Mouse (Mus musculus) midbrain, postnatal 0 days (tissue): ENCODE measurements around the gene Gli2. TPM values are rescaled to one million over a fixed set of nuclear protein-coding genes. Genes with fewer than 3 reads are reported as not detected.

Experiments
- ATAC-seq: fragments of 200-750 bp; cut with Nextera tagmentation; 2 replicates; pipeline ENCODE4 v1.8.0; 2017; ENCODE audit warnings: moderate number of reproducible peaks, mild to moderate bottlenecking, moderate TSS enrichment, moderate library complexity; ENCODE audit not compliant: low FRiP score
- DNase-seq: peaks from one replicate; pipeline ENCODE4 v3.0.0-alpha.2; 2015; ENCODE audit warnings: low spot score
- H3K27ac ChIP-seq: fragments of 300-500 bp; sonication (generic); 2 replicates; pipeline ENCODE4 v1.5.1; 2014; ENCODE audit warnings: low read depth, mild to moderate bottlenecking, low read length, mixed read lengths
- H3K27me3 ChIP-seq: fragments of 300-500 bp; sonication (generic); 2 replicates; pipeline ENCODE4 v1.6.1; 2014; ENCODE audit warnings: low read length, control low read depth, mixed read lengths; ENCODE audit not compliant: insufficient read depth
- H3K36me3 ChIP-seq: fragments of 300-500 bp; sonication (generic); 2 replicates; pipeline ENCODE4 v1.6.1; 2014; ENCODE audit warnings: low read length, control low read depth, mixed read lengths; ENCODE audit not compliant: insufficient read depth
- H3K4me1 ChIP-seq: fragments of 300-500 bp; sonication (generic); 2 replicates; pipeline ENCODE4 v1.6.1; 2014; ENCODE audit warnings: mild to moderate bottlenecking, control low read depth, antibody characterized with exemption, low read length, mixed read lengths; ENCODE audit not compliant: insufficient read depth
- H3K4me2 ChIP-seq: fragments of 300-500 bp; sonication (generic); 2 replicates; pipeline ENCODE4 v1.6.1; 2014; ENCODE audit warnings: low read depth, mild to moderate bottlenecking, low read length, mixed read lengths; ENCODE audit not compliant: poor library complexity, severe bottlenecking
- H3K4me3 ChIP-seq: fragments of 300-500 bp; sonication (generic); 2 replicates; pipeline ENCODE4 v1.5.1; 2014; ENCODE audit warnings: low read depth, mild to moderate bottlenecking, low read length, moderate library complexity
- H3K9ac ChIP-seq: fragments of 300-500 bp; sonication (generic); replicated peaks from 2 replicates; pipeline ENCODE4 v1.6.1; 2014; ENCODE audit warnings: mild to moderate bottlenecking, low read length, moderate library complexity, mixed read lengths; ENCODE audit not compliant: poor library complexity, severe bottlenecking
- H3K9me3 ChIP-seq: fragments of 300-500 bp; sonication (generic); 2 replicates; pipeline ENCODE4 v1.6.1; 2016; ENCODE audit warnings: low read length, control low read depth
- CTCF ChIP-seq: IDR thresholded peaks from 2 replicates; pipeline ENCODE4 v1.5.1; 2016; ENCODE audit warnings: antibody characterized with exemption, mild to moderate bottlenecking
- WGBS: fragments of 180-500 bp; shearing (Covaris S2); extraction: QIAGEN DNeasy Blood & Tissue Kit; methylation state at CpG from one replicate; pipeline ENCODE4 v1.1.7; 2014; 5-methylcytosine and 5-hydroxymethylcytosine counted together
- polyA plus RNA-seq: library from polyadenylated mRNA; unstranded; fragments of >200 nt; fragmentation: Nextera tagmentation; extraction: Ambion mirVana; gene quantifications from 2 replicates; pipeline ENCODE4 v1.2.1, GENCODE M21; 2015
- total RNA-seq: library from RNA; depleted of rRNA; stranded (reverse); fragments of >200 nt; gene quantifications from 2 replicates; pipeline ENCODE4 v1.2.3, GENCODE M21; 2014

Gene Gli2
- total and polyA plus RNA-seq, 2 experiments from 2014 or later: 0.84 to 4.7 TPM

GRCm38 (mm10) chr1:118994482-118995105, 58.8 kb downstream of the Gli2 start:
- Histone ChIP-seq H3K27me3 (no peaks in the 10 kb centered on the region), H3K9me3 (no peaks in the 10 kb centered on the region), H3K4me1 (no peaks in the 10 kb centered on the region), H3K4me3 (no peak overlapping the region), H3K4me2 (no peak overlapping the region), H3K36me3 (no peaks in the 10 kb centered on the region), H3K9ac (no peak overlapping the region), H3K27ac (no peak overlapping the region)
- no peak for ATAC-seq
- 93% methylated on average over 8 of the region's 8 CpGs for WGBS
- TF ChIP-seq CTCF: no peak
- no peak for DNase-seq

- Histone ChIP-seq H3K9me3 (no peaks in the 10 kb centered on the region), H3K9ac (no peak overlapping the region), H3K4me2 (no peak overlapping the region), H3K4me3 (no peak overlapping the region), H3K36me3 (no peaks in the 10 kb centered on the region), H3K4me1 (no peaks in the 10 kb centered on the region), H3K27me3 (no peaks in the 10 kb centered on the region), H3K27ac (no peak overlapping the region)
- no peak for TF ChIP-seq CTCF
- no peak for ATAC-seq
- no peak for DNase-seq
- WGBS: 89% methylated on average over 5 of the region's 5 CpGs
Measured at GRCm38 (mm10) chr1:118993775-118994174, 59.6 kb downstream of the Gli2 start.

- Histone ChIP-seq H3K9me3 (no peaks in the 10 kb centered on the region), H3K27me3 (no peaks in the 10 kb centered on the region), H3K36me3 (no peaks in the 10 kb centered on the region), H3K4me2 (no peak overlapping the region), H3K9ac (no peak overlapping the region), H3K27ac (no peak overlapping the region), H3K4me1 (no peaks in the 10 kb centered on the region), H3K4me3 (no peak overlapping the region)
- DNase-seq (no peak), ATAC-seq (no peak)
- TF ChIP-seq CTCF: no peak
- WGBS: 93% methylated on average over 6 of the region's 6 CpGs
Measured at GRCm38 (mm10) chr1:118988331-118988730, 65.1 kb downstream of the Gli2 start.

- H3K4me2 ChIP-seq: no peak overlapping the region
- 90% methylated on average over 11 of the region's 11 CpGs for WGBS
- H3K36me3 ChIP-seq: no peaks in the 10 kb centered on the region
- DNase-seq (no peak), ATAC-seq (no peak)
- TF ChIP-seq CTCF: no peak
- no peaks in the 10 kb centered on the region for H3K9me3 ChIP-seq
- no peak overlapping the region for H3K9ac ChIP-seq
- H3K4me3 ChIP-seq: no peak overlapping the region
- no peaks in the 10 kb centered on the region for H3K27me3 ChIP-seq
- H3K4me1 ChIP-seq: 0 out of 2 replicates have a peak, but pooled peaks cover 2% of the 10 kb centered on the region
- no peak overlapping the region for H3K27ac ChIP-seq
Measured at GRCm38 (mm10) chr1:118987538-118987937, 65.9 kb downstream of the Gli2 start.

- Histone ChIP-seq H3K27ac (no peak overlapping the region), H3K36me3 (no peaks in the 10 kb centered on the region), H3K4me3 (no peak overlapping the region), H3K4me2 (no peak overlapping the region), H3K9ac (no peak overlapping the region), H3K27me3 (no peaks in the 10 kb centered on the region), H3K9me3 (no peaks in the 10 kb centered on the region), H3K4me1 (0 out of 2 replicates have a peak, but pooled peaks cover 2% of the 10 kb centered on the region)
- ATAC-seq (no peak), DNase-seq (no peak)
- 44% methylated on average over 2 of the region's 2 CpGs for WGBS
- TF ChIP-seq CTCF: no peak
Measured at GRCm38 (mm10) chr1:118983389-118983788, 70.0 kb downstream of the Gli2 start.

- Histone ChIP-seq H3K4me2 (no peak overlapping the region), H3K9ac (no peak overlapping the region), H3K27ac (peak overlapping the region; percentile 34; the same call in 1 of the 2 replicates), H3K4me3 (no peak overlapping the region), H3K9me3 (no peaks in the 10 kb centered on the region), H3K36me3 (no peaks in the 10 kb centered on the region), H3K4me1 (0 out of 2 replicates have a peak, but pooled peaks cover 2% of the 10 kb centered on the region), H3K27me3 (no peaks in the 10 kb centered on the region)
- DNase-seq: no peak
- peak; percentile 27 for ATAC-seq
- WGBS: 19% methylated on average over 5 of the region's 5 CpGs
- TF ChIP-seq CTCF: no peak
Measured at GRCm38 (mm10) chr1:118982805-118983211, 70.6 kb downstream of the Gli2 start.
